Mouse (Mus musculus): Measurements from ENCODE around the gene Angptl6. TPM values are rescaled to one million over a fixed set of nuclear protein-coding genes. Genes with fewer than 3 reads are reported as not detected.

Angptl6 gene
- polyA plus RNA-seq, 1 experiment from 2014 or later: 9.1 TPM

- Histone ChIP-seq H3K9ac (peak within 1 kb of the TSS; percentile 42; the same call in 1 of the 2 replicates), H3K4me2 (peak within 1 kb of the TSS; percentile 76), H3K4me1 (replicated peaks) (peaks cover 13% of the 10 kb centered on the region; the same call in 1 of the 2 replicates), H3K9me3 (replicated peaks) (no peaks in the 10 kb centered on the region), H3K4me3 (replicated peaks) (peak within 1 kb of the TSS; percentile 63), H3K27me3 (peaks cover 37% of the 10 kb centered on the region), H3K36me3 (replicated peaks) (0 out of 2 replicates have a peak, but pooled peaks cover 7% of the 10 kb centered on the region), H3K27ac (replicated peaks) (no peak within 1 kb of the TSS)
- peak; percentile 38 for ATAC-seq (ENCODE audit: insufficient read depth)
- 3% methylated on average over 53 of the region's 53 CpGs for WGBS (ENCODE audit: insufficient replicate concordance)
These were observed 11.0 kb downstream of the Angptl6 start, which contains the start of gene A230050P20Rik for GRCm38 (mm10) chr9:20868448-20869001. Gene A230050P20Rik, plus strand, starts transcription at chr9:20868642.

DNA sequence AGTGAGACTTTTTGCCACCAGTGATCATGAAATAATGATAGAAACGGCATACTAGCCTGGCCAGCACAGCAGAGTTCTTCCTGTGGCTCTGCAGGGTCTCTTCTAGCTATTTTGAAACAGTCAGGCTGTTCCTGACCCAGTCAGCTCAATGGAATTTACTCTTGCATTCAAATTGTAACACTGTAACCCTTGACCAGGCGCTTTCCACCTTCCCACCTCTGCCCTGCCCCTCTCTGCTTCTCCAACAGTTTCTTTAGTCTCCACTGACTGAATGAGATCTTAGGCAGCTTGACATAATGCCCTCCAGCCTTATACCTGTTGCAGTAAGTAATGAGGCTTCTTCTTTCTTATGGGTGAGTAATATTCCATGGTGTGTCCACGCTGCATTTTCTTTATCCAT, 12.6 kb downstream of the Angptl6 start:
- peaks cover 13% of the 10 kb centered on the region; the same call in 1 of the 2 replicates for H3K4me1 ChIP-seq (replicated peaks)
- 47% methylated on average over 3 of the region's 3 CpGs for WGBS (ENCODE audit: insufficient replicate concordance)
- 0 out of 2 replicates have a peak, but pooled peaks cover 3% of the 10 kb centered on the region for H3K36me3 ChIP-seq (replicated peaks)
- no peaks in the 10 kb centered on the region for H3K9me3 ChIP-seq (replicated peaks)
- H3K4me2 ChIP-seq: no peak overlapping the region
- no peak overlapping the region for H3K4me3 ChIP-seq (replicated peaks)
- no peak for ATAC-seq (ENCODE audit: insufficient read depth)
- H3K27ac ChIP-seq (replicated peaks): no peak overlapping the region
- no peak overlapping the region for H3K9ac ChIP-seq
- H3K27me3 ChIP-seq: peaks cover 37% of the 10 kb centered on the region

DNA sequence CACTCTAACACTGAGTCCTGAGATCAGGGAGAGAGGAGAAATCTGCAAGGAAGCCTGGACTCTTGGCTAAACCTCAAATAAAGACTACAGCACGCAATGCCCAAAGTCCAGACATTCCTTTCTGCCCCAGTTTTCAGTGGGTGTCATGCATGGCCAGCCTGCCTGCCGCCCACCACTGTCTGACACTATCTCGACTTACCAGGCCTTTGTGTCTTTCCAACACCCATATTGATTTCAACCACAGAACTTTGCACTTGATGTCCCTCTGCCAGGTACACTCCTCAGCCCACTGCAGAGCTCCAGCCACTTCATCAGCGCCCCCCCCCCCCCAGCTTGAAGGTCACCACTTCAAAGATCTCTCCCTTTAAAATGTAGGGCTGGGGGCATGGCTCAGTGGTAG, 17.3 kb downstream of the Angptl6 start:
- no peak overlapping the region for H3K27ac ChIP-seq (replicated peaks)
- no peak for ATAC-seq (ENCODE audit: insufficient read depth)

GRCm38 (mm10) chr9:20861821-20862220, 17.7 kb downstream of the Angptl6 start:
- no peaks in the 10 kb centered on the region for H3K9me3 ChIP-seq (replicated peaks)
- no peak overlapping the region for H3K4me3 ChIP-seq (replicated peaks)
- H3K4me1 ChIP-seq (replicated peaks): no peaks in the 10 kb centered on the region
- H3K4me2 ChIP-seq: no peak overlapping the region
- peaks cover 6% of the 10 kb centered on the region; the same call in 1 of the 2 replicates for H3K27me3 ChIP-seq
- 10% methylated on average over 4 of the region's 4 CpGs for WGBS (ENCODE audit: insufficient replicate concordance)
- no peak overlapping the region for H3K9ac ChIP-seq
- no peaks in the 10 kb centered on the region for H3K36me3 ChIP-seq (replicated peaks)
- H3K27ac ChIP-seq (replicated peaks): no peak overlapping the region
- ATAC-seq (ENCODE audit: insufficient read depth): no peak

More for the DNA sequence above, 17.3 kb downstream of the Angptl6 start:
- Histone ChIP-seq H3K4me3 (replicated peaks) (no peak overlapping the region), H3K4me1 (replicated peaks) (no peaks in the 10 kb centered on the region), H3K27me3 (peaks cover 10% of the 10 kb centered on the region; the same call in 1 of the 2 replicates), H3K9ac (no peak overlapping the region), H3K36me3 (replicated peaks) (no peaks in the 10 kb centered on the region), H3K4me2 (no peak overlapping the region), H3K9me3 (replicated peaks) (no peaks in the 10 kb centered on the region)
- WGBS (ENCODE audit: insufficient replicate concordance): 32% methylated on average over 4 of the region's 4 CpGs

DNA sequence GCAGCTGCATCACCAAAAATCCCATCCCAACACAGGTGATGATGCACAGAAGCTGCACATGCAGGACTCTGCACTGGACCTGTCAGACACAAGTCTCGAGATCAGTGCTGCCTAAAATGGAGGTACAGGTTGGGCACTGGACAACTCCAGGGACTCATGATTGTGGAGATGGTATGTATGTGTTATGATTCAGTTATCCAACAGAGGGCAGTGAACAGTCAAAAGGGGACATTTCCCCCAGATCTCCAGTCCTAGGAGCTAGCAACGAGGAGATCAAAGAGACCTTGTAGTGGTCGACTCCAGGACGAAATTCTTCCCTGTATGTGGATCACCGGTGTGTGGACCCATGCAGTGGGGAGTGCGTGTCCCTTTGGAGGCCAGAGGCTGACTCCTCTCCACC, 19.6 kb downstream of the Angptl6 start:
- Histone ChIP-seq H3K9me3 (replicated peaks) (no peaks in the 10 kb centered on the region), H3K27ac (replicated peaks) (no peak overlapping the region), H3K4me1 (replicated peaks) (no peaks in the 10 kb centered on the region), H3K9ac (no peak overlapping the region), H3K36me3 (replicated peaks) (no peaks in the 10 kb centered on the region), H3K4me3 (replicated peaks) (no peak overlapping the region), H3K4me2 (no peak overlapping the region), H3K27me3 (no peaks in the 10 kb centered on the region; the same call in 1 of the 2 replicates)
- 26% methylated on average over 6 of the region's 6 CpGs for whole genome bisulfite sequencing (ENCODE audit: insufficient replicate concordance)
- ATAC-seq (ENCODE audit: insufficient read depth): no peak

- no peak for ATAC-seq (ENCODE audit: insufficient read depth)
- Histone ChIP-seq H3K27me3 (no peaks in the 10 kb centered on the region; the same call in none of the 2 replicates), H3K4me3 (replicated peaks) (no peak overlapping the region), H3K9ac (no peak overlapping the region), H3K9me3 (replicated peaks) (no peaks in the 10 kb centered on the region), H3K4me1 (replicated peaks) (no peaks in the 10 kb centered on the region), H3K36me3 (replicated peaks) (no peaks in the 10 kb centered on the region), H3K4me2 (no peak overlapping the region), H3K27ac (replicated peaks) (no peak overlapping the region)
- WGBS (ENCODE audit: insufficient replicate concordance): 5% methylated on average over 6 of the region's 6 CpGs
These were observed 22.4 kb downstream of the Angptl6 start for GRCm38 (mm10) chr9:20857131-20857530.

- no peaks in the 10 kb centered on the region for H3K9me3 ChIP-seq (replicated peaks)
- no peak for ATAC-seq (ENCODE audit: insufficient read depth)
- H3K27ac ChIP-seq (replicated peaks): no peak overlapping the region
- H3K36me3 ChIP-seq (replicated peaks): no peaks in the 10 kb centered on the region
- no peak overlapping the region for H3K4me2 ChIP-seq
- no peaks in the 10 kb centered on the region for H3K4me1 ChIP-seq (replicated peaks)
- H3K27me3 ChIP-seq: no peaks in the 10 kb centered on the region; the same call in 1 of the 2 replicates
- WGBS (ENCODE audit: insufficient replicate concordance): 70% methylated on average over 2 of the region's 2 CpGs
- no peak overlapping the region for H3K9ac ChIP-seq
- H3K4me3 ChIP-seq (replicated peaks): no peak overlapping the region
These were observed 29.3 kb downstream of the Angptl6 start for GRCm38 (mm10) chr9:20850179-20850578.

- H3K27me3 ChIP-seq: peaks cover 5% of the 10 kb centered on the region; the same call in 1 of the 2 replicates
- H3K4me3 ChIP-seq (replicated peaks): no peak overlapping the region
- no peaks in the 10 kb centered on the region for H3K4me1 ChIP-seq (replicated peaks)
- H3K9me3 ChIP-seq (replicated peaks): no peaks in the 10 kb centered on the region
- H3K27ac ChIP-seq (replicated peaks): no peak overlapping the region
- no peak overlapping the region for H3K4me2 ChIP-seq
- no peak for ATAC-seq (ENCODE audit: insufficient read depth)
- WGBS (ENCODE audit: insufficient replicate concordance): 22% methylated on average over 2 of the region's 2 CpGs
- H3K36me3 ChIP-seq (replicated peaks): no peaks in the 10 kb centered on the region
- no peak overlapping the region for H3K9ac ChIP-seq
These were observed 36.9 kb downstream of the Angptl6 start for GRCm38 (mm10) chr9:20842670-20843069.

DNA sequence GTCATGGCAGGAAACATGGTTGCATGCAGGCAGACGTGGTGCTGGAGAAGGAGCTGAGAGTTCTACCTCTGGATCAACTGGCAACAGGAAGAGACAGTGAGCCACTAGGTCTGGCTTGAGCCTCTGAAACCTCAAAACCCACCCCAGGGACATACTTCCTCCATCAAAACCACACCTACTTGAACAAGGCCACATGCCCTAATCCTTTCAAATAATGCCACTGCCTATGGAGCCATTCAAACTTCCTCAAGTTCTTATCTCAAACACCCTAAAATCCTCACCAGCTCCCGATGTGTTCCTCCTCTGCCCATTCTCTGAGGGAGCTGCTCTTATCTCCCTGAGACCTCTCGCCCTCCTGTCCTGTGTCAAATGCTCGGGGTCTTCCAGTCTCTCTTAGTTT, 37.3 kb downstream of the Angptl6 start:
- 13% methylated on average over 4 of the region's 4 CpGs for whole genome bisulfite sequencing (ENCODE audit: insufficient replicate concordance)

GRCm38 (mm10) chr9:20838931-20839330, 40.6 kb downstream of the Angptl6 start:
- Histone ChIP-seq H3K4me3 (replicated peaks) (no peak overlapping the region), H3K27ac (replicated peaks) (no peak overlapping the region), H3K27me3 (peaks cover 5% of the 10 kb centered on the region), H3K4me1 (replicated peaks) (no peaks in the 10 kb centered on the region), H3K9ac (no peak overlapping the region), H3K4me2 (no peak overlapping the region), H3K9me3 (replicated peaks) (no peaks in the 10 kb centered on the region), H3K36me3 (replicated peaks) (no peaks in the 10 kb centered on the region)
- ATAC-seq (ENCODE audit: insufficient read depth): no peak
- 35% methylated on average over 6 of the region's 6 CpGs for WGBS (ENCODE audit: insufficient replicate concordance)

More for the DNA sequence above, 37.3 kb downstream of the Angptl6 start:
- Histone ChIP-seq H3K9ac (no peak overlapping the region), H3K4me2 (no peak overlapping the region), H3K27me3 (peaks cover 5% of the 10 kb centered on the region; the same call in 1 of the 2 replicates), H3K9me3 (replicated peaks) (no peaks in the 10 kb centered on the region), H3K27ac (replicated peaks) (no peak overlapping the region), H3K4me3 (replicated peaks) (no peak overlapping the region), H3K4me1 (replicated peaks) (no peaks in the 10 kb centered on the region), H3K36me3 (replicated peaks) (no peaks in the 10 kb centered on the region)
- ATAC-seq (ENCODE audit: insufficient read depth): no peak

DNA sequence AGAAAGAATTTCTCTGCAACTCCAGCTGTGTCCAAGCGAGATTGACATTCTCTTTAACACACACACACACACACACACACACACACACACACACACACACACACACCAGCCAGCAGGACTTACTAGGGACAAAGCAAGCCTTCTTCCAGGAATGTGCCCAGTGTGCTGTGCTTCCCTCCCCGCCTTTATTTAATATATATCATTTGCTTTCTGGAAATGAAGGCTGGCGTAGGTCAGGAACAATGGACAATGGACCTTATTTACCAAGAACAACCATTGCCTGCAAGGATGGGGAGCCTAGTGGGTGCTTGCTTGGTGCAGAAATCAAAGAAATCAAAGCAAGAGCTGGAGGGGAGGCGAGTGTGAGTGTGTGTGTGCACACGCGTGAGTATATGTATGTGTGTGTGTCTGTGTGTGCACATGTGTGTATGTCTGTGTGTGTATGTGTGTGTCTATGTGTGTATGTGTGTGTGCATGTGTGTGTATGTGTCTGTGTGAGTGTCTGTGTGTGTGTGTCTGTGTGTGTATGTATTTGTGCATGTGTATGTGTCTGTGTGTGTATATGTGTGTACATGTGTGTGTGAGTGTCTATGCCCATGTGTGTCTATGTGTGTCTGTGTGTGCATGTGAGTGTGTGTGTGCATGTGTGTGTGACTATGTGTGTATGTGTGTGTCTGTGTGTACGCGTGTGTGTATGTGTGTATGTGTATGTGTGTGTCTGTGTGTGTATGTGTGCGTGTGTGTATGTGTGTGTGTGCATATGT, 42.2 kb downstream of the Angptl6 start:
- Histone ChIP-seq H3K9me3 (replicated peaks) (no peaks in the 10 kb centered on the region), H3K36me3 (replicated peaks) (no peaks in the 10 kb centered on the region), H3K27ac (replicated peaks) (no peak overlapping the region), H3K4me3 (replicated peaks) (no peak overlapping the region), H3K4me1 (replicated peaks) (no peaks in the 10 kb centered on the region), H3K4me2 (no peak overlapping the region), H3K27me3 (peaks cover 10% of the 10 kb centered on the region; the same call in 1 of the 2 replicates), H3K9ac (no peak overlapping the region)
- 66% methylated on average over 9 of the region's 9 CpGs for WGBS (ENCODE audit: insufficient replicate concordance)
- no peak for ATAC-seq (ENCODE audit: insufficient read depth)

All from liver, embryonic 15.5 days (tissue).